Mouse (Mus musculus) monocyte, adult 2 months (primary cell): ENCODE measurements around the gene Sgta.
"Not testable (repeated sequence)": the region's sequence is repeated elsewhere in the genome, so short reads cannot be mapped to it uniquely, and the experiment has no call there.

Experiments
- DNase-seq, 2 experiments: peaks; one replicate each; pipeline ENCODE4 v3.0.0; 2022; ENCODE audit warnings: low spot score in 2 of 2, low read depth in 1 of 2

The Sgta gene

GRCm38 (mm10) chr10:81058896-81059295 lies 1.1 kb downstream of the Sgta start:
- no peak for DNase-seq

- no peak for DNase-seq
Measured at GRCm38 (mm10) chr10:81057406-81058130, 2.4 kb downstream of the Sgta start.

GRCm38 (mm10) chr10:81055802-81056340 lies 4.1 kb downstream of the Sgta start:
- not testable (repeated sequence) for DNase-seq

- no peak for DNase-seq
Measured at GRCm38 (mm10) chr10:81055169-81055568, 4.8 kb downstream of the Sgta start.

GRCm38 (mm10) chr10:81052577-81052976 lies 7.4 kb downstream of the Sgta start:
- DNase-seq: no peak

- DNase-seq: no peak
Measured at GRCm38 (mm10) chr10:81051133-81051532, 8.8 kb downstream of the Sgta start.

GRCm38 (mm10) chr10:81050645-81051044 lies 9.3 kb downstream of the Sgta start:
- DNase-seq: no peak

GRCm38 (mm10) chr10:81045246-81045645 lies 14.7 kb downstream of the Sgta start:
- DNase-seq: not testable (repeated sequence)

GRCm38 (mm10) chr10:81041458-81042175 lies 18.4 kb downstream of the Sgta start:
- peak; percentile 22 to 46 for DNase-seq

- DNase-seq: peak; percentile 93
Measured at GRCm38 (mm10) chr10:81036988-81037580, 22.9 kb downstream of the Sgta start, which contains the start of gene Slc39a3. TSS of gene Slc39a3 (minus strand) at chr10:81037426.

- DNase-seq: no peak
Measured at GRCm38 (mm10) chr10:81036251-81036650, 23.7 kb downstream of the Sgta start.

- no peak for DNase-seq
Measured at GRCm38 (mm10) chr10:81033586-81033985, 26.4 kb downstream of the Sgta start.

GRCm38 (mm10) chr10:81029031-81029430 lies 30.9 kb downstream of the Sgta start:
- no peak for DNase-seq

GRCm38 (mm10) chr10:81028219-81028618 lies 31.8 kb downstream of the Sgta start:
- DNase-seq: no peak

GRCm38 (mm10) chr10:81027331-81027730 lies 32.6 kb downstream of the Sgta start:
- DNase-seq: no peak

GRCm38 (mm10) chr10:81026857-81027256 lies 33.1 kb downstream of the Sgta start:
- DNase-seq: no peak

GRCm38 (mm10) chr10:81025639-81026275 lies 34.2 kb downstream of the Sgta start, which contains the start of gene Diras1:
TSS of gene Diras1 (minus strand) at chr10:81025662.
- no peak for DNase-seq

GRCm38 (mm10) chr10:81025047-81025621 lies 34.8 kb downstream of the Sgta start:
- no peak for DNase-seq

- DNase-seq: no peak
Measured at GRCm38 (mm10) chr10:81024346-81024937, 35.5 kb downstream of the Sgta start.

GRCm38 (mm10) chr10:81022744-81023143 lies 37.2 kb downstream of the Sgta start:
- no peak for DNase-seq
